Mouse (Mus musculus) R1 (cell line): ENCODE measurements around the gene Stra6.

Source experiments
- DNase-seq: peaks from one replicate; pipeline ENCODE4 v3.0.0-alpha.2; 2018; ENCODE audit warnings: low read depth, low spot score

Stra6 gene

DNA sequence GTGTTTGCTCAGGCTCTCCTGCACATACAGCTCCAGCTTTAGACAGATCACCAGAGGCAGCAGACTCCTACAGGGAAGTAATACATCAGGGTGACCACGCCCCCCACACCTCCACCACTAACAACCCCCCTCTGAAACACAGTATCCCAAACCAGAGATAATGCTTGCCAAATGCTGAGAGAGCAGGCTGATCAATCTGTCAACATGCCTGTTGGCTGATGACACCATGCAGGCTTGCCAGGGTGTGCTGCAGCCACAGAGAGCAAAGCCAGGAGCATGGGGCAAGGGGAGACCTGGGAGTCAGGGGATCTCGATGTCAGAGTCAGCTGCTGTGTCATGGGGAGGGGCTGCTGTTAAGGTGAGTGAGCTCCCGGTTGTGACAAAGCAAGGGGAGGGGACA, at the start of gene Stra6:
Stra6 (plus strand) TSS at position 258 of the 400 bp plus-strand sequence.
- DNase-seq, result no peak

DNA sequence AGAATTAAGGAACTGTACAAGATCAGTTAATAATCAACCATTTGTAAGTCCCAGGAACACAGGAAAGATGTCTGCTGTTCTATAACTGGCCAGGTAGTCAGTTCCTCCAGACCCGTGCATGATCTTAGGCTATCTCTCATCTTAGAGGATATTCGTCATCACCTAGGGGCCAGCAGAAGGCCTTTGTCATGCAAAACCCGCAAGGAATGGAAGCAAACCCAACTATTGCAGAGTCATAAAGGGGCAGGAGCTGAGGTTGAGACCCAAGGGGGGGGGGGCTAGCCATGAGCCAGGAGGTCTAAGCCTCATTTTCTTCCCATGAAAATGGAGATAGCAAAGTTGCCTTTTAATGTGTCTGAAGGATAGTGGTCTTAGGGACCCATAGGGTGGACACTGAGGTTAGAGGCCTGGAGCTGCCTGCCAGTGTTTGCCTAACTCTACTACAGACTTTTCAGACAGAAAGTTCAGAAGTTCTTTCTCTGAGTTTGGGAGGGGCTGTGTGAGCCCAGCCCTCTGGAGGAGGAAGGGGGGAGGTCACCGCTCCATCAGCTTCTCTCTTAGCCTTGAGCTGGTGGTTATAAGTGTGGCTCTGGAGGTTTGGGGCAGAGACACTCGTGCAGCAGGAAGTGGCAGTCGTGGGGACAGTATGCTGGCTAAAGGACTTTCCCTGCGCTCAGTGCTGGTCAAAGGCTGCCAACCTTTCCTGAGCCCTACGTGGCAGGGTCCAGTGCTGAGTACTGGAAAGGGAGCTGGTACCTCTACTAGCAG, 49.0 kb upstream of the Stra6 start:
- peak; percentile 43 for DNase-seq

DNA sequence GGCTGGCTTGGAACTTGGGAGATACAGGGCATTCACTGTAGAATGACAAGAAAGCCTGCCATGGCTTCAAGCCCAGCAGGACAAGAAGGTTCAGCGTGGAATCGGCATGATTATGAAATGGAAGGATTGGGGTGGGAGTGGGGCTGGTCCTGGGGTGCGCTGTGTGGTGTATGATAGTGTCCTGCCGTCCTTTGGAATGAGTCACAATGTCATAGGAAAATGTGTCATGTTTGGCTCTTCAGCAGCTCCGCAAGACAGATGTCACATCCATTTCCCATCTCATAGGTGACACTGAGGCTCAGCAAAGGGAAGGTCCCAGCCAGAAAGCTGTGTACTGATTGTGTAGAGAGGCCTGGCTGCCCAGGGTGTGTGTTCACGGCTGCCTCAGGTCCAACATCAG, 47.7 kb upstream of the Stra6 start:
- DNase-seq, result no peak

DNA sequence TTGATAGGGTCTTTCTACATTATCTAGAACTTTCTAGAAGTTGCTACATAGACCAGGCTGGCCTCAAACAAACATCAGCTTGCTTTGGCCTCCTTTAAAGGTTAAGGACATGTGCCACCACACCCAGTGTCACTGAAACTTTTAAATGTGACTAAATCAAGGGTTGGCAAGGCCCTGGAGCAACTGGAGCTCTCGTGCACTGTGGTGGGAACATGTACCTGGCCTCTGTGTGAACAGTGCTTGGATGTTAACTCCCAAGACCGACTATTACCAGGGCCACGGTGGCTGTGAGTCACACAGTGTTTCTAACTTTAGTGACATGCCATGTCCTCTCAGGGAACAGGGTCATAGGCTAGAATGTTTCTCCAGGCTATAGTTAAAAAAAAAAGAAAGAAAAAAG, 46.6 kb upstream of the Stra6 start:
- no peak for DNase-seq

DNA sequence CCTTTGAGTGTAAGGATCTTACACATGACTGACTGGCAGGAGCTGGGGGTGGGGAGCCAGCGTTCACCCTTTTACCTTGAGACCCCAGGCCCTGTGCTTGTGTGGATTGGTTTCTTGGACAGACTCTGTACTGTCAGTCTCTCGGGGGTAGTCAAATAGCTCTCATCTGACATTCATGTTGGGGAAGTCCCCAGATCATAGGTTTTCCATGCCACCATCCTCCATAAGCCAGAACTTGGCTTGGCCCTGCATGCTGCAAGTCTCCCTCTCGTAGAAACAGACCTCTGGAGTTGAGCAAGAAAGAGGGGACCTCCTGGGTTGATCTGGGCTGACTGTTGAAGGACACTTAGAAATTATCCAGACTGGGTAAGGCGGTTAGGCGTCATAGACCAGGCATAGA, 45.2 kb upstream of the Stra6 start:
- DNase-seq, result no peak

DNA sequence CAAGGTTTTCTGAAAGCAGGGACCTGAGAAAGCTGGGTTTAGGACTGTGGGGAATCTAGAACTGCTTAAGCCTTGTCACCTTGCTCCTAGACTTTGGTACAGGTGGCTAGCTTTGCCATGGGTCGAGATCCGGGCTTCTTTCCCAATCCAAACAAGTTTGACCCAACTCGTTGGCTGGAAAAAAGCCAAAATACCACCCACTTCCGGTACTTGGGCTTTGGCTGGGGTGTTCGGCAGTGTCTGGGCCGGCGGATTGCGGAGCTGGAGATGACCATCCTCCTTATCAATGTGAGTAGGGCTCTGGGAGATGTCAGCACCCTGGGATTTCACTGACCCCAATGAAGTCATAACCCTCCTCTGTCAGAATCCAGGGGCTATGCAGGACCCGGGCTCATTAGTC, 37.6 kb upstream of the Stra6 start:
- no peak for DNase-seq

DNA sequence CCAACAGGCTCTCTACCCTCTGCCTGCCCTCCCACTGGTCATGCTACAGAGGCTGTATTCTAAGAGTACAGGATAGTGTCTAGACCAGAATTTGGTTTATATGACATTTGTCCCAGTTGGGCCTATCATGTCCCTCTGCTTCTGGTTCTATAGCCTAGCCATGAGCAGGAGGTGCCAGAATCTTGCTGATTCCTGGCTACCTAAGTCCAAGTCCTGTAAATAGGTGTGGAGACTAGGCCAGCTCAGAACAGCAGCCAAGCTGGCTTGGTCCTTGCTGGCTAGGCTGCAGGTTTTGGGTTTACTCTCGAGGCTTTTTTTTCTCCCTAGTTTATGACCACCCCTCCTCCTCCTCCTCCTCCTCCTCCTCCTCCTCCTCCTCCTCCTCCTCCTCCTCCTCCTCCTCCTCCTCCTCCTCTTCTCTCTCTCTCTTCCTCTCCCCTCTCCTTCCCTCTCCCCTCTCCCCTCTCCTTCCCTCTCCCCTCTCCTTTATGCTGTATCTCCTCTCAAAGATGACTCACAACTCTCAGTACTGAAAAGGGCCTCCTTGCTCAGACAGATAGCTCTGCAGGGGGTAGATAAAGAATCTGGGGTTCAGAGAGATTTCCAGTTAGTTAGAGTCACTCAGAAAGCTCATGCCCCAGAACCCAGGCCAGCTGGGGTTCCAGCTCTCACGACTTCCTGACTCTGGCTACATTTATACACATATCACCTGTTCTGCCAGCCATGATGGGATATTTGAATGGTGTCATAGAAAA, 36.0 kb upstream of the Stra6 start:
- DNase-seq, result no peak

DNA sequence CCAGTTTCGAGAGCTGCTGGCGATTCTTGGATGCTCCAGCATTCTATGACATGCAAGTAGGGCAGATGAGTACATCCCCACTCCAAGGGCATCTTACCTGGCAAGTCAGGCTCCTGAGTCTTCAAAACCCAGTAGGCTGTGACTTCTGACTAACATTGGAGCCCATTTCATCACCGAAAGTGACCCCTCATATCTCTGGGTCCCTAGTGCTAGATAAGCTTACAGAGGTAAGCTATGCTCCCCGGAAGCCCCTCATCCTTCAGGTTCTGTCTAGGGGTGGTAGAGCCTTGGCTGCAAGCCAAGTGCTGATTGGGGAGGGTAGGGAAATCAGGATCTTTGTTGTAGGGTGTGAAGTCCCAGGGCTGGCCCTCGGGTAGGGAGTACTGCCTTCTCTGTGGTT, 34.7 kb upstream of the Stra6 start:
- DNase-seq, result no peak

DNA sequence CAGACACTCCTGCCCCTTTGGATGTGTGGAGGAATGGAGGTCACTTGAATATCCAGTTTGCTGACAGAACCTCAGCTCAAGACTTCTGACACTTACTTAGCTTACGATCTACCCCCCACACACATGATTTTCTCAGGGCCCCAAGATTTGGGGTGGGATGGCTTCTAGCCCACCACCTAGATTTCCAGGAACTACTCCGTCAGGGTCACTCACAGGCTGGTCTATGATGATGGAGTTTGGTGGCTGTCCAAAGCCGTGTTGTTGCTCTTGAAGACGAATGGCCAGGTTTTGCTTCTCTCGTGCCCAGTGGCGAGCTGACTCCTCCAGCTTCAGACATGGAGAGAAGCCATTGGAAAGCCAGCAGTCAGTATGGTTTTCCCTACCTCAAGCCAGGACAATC, 34.0 kb upstream of the Stra6 start:
- DNase-seq, result no peak

DNA sequence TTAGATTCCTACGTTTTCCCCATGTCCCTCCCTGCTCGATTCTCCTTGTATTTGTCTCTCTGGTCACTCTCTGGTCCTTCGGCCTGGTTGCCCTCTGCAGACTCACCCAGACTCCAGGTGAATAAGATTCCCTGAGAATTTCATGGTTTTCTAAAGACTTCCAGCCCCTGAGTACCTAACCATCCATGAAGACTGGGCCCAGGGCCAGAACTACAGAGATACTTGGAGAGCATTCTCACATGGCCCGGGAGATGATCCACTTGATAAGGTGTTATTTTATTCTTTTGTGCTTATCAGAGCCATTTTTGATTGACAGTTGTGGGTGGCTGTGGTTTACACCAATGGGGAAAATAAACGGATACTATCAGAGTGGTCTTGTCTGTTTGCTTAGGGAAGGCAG, 31.7 kb upstream of the Stra6 start:
- no peak for DNase-seq

DNA sequence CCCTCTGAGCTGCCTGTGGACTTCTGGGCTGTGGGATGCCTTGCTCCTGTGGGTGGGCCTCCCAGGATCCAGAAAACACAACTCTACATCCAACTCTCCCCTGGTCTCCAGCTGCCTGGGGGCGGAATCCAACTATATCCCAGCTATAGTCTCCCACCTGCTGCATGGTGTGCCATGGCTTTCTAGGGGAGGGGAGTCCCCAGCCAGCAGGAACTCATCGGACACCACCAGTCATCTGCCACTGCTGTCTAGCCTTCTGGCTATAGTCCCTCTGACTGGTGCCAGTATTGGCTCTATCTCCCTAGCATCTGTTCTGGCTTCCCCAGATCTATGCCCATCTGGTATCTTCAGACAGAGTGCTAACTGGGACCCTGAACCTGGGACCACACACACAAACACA, 28.1 kb upstream of the Stra6 start:
- DNase-seq, result no peak

DNA sequence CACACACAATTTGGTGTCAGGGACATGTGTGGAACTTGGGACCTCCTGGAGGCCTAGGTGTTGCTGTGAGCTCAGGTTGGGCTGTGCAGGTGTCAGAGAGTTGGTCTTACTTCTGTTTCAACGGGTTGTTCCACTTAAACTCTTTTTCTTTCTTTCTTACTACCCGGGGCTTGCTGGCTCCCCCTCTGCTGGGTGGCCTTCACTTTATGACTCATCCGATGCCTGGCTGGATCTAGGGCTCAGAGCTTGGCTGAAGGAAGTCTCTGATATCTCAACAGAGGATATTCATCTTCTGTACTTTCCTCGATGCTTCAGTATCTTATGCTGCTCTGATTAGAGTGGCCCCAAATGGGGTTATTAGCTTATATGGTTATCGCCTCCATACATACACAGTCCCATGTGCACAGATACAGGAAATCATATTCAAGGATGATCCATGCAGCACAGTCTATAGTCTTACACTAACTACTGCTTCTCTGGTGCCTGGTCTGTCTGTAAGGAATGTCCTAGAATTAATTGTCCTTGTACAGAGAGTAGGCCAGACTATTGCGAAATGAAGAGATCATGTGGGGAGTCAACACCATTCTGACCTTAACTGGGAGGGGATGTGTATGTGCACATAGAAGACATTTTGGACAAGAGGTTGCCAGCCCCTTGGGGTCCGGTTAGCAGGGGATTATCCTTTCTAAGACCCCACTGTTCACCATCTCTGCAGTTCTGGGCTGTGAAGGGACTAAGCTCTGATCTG, 27.5 kb upstream of the Stra6 start:
- no peak for DNase-seq

DNA sequence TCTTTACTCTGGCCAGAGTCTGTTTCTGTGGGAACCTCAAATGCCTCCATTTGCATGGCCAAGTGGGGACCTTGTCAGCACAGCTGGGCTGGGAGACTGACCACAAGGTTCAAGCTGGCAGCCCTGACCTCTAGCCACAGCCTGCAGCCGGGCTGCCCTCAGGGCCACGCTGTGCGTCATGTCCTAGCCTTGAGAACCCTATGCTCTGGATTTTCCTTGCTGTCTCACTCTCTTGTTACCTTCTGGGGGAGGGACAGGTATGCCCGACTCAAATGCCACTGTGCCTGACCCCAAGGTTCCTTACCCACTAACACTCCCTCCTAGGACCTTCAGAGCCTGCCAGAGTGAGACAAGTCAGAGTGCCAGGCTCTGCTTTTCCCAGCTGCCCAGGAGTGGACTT, 26.6 kb upstream of the Stra6 start:
- DNase-seq, result no peak

DNA sequence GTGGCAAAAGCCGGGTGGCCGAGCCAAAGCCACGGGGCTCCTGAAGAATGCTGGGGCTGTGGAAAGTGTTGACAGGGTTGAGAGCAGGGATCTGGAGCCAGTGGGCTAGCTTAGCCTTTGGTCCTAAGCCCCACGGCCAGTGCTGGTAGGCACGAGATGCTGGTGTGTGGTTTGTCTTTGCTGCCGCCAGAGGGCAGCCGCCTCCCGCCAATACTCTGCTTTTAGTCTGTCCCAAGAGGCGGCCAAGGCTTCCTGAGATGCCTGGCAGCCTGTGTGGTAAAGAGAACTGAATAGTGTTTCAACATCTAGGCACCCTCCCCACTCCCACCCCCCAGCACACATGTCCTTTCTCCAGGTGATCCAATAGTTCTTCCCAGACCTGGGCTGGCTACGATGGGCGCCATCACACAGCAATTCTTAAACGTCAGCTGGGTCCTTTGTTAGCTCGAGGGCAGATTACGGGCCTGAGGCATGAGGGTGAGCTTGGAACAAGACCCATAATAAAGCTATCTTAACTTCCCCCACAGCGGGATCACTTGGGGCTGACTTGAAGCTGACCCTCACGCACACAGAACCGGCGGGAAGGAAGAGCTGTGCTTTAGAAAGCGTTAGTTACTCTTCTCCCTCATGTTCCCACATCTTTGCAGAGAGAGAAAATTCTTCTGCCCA, 25.0 kb upstream of the Stra6 start:
- peak; percentile 80 for DNase-seq

DNA sequence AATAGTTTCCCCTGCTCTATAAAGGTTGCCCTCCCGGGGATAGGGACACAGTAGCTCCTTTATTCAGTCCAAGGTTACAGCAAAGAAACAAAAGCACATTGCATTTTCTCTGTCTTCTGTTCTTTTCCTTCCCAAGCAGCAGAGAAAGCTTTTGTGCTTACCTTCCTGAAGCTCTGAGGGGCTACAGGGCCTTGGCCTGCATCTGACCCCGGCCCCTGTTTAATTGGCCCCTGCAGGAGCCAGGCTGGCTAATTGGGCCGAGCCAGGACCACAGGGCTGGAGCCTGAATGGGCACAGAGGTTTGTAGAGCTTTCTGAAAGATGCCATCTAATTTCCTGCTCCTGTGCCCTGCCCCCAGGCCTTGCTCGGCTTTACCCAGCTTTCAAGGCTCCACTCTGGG, 22.6 kb upstream of the Stra6 start:
- peak; percentile 78 for DNase-seq

DNA sequence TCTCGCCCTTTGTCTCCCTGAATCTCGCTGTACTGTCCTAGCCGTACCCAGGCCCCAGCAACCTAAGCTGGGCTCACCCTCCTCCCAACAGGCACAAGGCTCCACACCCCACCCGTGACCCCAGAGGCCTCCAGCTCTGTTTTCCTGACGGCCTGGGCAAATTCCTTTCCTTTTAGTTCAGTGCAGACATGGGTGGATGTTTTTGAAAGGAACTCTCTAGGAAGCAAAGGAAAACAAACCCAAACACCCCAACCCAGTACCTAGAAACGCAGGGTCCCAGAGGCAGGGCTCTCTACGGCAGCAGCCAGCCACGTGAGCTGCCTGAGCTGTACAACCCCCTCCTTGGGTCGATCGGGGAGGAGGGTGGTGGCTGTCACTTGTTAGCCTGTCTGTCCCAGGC, 21.2 kb upstream of the Stra6 start:
- peak; percentile 10 for DNase-seq

DNA sequence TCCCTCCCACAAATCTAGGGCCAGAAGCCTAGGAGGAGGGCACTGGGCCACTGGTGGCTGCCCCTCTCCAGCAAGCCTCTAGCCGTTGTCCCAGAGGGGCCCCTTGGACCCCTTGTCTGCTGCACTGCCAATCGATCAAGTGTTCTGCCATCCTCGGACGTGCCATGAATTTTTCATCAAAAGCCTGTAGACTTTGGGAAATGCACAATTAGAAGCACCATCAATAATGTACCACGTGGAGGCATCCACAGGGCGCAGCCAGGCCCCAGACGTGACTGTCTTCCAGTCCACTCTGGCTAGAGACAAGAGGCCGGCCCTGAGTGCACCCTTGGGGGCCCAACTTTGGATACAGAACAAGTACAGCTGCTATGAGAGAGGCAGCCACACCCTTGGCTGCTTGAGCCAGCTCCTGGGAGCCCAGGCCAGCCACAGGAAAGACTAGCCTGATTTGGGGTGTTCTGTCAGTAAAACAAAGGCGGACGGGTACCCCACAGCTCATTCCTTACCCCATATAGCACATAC, 20.0 kb upstream of the Stra6 start:
- no peak for DNase-seq

DNA sequence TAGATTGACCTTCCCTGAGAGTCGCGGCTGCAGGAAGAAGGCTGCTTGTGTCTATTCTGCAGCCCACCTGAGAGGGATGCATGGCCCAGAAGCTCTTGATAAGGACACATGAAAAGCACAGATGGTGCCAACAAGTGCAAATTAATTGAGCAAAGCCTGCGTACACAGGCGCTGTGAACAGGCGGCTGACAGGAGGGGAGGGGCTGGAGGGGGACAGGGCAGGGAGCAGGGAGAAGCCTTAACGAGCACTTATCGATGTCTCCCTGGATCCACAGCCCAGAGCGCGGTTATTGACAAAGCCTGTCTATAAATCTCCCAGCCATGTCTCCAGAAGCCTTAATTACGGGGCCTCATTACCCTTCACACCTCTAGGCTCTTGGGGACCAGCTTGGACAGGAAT, 18.8 kb upstream of the Stra6 start:
- DNase-seq, result no peak

DNA sequence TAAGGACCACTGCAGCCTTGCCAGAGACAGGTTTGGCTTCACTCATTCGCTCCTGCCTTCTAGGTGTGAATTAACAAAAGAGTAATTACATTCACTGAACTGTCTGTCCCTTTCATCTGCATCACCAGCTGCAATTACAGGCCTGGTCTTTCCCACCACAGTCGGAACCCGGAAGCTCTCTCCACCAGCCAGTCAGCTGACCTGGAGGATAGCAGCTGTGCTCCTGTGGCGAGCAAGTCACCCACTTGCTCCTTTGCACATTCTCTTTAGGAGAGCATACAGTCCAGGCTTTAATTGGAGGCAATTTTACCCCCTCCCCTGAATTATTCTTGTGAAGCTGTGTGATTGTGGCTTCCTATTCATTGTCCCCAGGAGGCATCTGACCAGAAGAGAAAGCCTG, 17.9 kb upstream of the Stra6 start:
- no peak for DNase-seq

DNA sequence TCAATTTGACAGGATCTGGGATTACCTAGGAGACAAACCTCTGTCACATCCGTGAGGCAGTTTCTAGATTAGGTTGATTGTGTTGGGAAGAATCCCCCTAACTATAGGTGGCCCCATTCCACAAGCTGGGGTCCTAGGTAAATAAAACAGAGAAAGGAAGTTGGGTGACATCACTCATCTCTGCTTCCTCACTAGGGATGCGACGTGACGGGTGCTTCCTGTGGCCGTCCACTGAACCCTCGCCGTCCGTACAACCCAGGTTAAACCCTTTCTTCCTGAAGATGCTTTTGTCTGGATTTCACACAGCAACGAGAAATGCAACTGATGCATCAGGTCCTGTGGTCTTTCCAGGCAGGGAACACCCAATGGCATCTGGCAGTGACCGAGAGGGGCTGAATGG, 16.5 kb upstream of the Stra6 start:
- no peak for DNase-seq

DNA sequence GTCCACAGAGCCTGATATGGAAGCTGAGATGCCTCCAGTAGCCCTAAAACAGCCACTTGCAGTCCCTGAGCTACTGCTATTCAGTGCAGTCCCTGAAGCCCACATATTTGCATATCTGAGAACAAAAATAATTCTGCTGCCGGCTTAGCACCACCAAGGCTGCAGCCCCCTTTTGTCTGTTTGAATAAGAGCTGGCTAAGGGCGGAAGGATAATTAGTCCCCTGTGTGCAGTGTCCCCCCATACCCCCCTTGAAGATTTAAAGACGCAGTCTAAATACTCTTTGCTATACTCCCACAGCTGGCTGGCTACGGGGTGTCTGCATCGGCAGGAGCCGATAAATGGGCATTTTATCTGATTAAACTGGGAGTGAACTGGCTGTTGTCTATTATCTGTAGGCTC, 15.0 kb upstream of the Stra6 start:
- no peak for DNase-seq

DNA sequence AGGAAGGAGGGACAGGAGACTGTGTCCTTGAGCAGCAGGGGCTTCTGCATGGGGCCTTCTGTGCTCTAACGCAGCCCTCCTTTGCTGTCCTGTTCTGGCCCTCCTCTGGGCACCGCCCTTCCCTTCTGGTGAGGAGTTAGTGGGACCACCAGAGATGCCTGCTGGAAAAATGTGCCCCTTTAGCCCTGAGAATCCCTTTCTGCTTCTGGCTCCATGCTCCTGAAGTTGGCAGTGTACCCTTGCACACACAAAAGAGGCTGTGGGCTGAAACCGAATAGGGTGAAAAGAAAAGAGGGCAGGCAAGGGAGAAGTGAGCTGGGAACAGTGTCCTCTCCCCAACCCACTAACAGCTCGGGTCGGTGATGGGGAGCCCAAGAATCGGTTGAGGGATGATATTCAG, 14.4 kb upstream of the Stra6 start:
- no peak for DNase-seq
